Mouse (Mus musculus): Measurements from ENCODE around the gene Spef2.
"Not testable (repeated sequence)": the region's sequence is repeated elsewhere in the genome, so short reads cannot be mapped to it uniquely, and the experiment has no call there.

Spef2 gene

DNA sequence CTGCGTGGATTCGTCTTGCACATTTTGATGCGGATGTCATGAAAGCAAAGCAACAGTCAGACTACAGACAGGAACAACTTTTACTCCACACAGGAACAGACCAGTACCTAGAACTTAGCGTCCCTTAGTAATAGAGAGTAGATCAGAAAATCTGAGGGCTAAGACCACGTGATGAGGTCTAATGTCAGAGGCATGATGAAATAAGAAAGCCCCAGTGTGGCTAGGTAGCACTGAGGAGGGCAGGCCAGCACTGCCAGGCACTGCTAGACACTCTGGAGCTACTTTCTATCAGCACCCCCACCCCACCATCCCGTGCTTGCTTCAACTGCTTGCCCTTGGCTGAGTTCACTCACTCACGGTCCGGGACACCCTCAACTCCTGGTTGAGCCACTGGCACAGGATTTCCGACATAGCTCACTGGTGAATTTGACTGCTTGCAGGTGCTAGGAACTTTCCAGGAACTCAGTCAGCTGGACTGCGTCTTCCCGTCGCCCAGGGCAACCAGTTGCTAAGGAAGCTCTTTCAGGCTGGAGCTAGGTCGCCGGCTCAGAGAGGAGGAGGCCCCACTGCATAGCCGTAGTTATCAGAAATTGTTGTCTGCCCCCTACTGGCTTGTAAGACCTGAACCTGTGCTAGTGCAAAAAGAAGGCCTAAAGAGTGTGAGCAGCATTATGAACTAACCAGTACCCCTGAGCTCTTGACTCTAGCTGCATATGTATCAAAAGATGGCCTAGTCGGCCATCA, at the start of gene Spef2:
Spef2 (minus strand) TSS at position 510 of the 744 bp plus-strand sequence.
- DNase-seq (ENCODE audit: low read depth, low spot score) = peak; percentile 91

DNA sequence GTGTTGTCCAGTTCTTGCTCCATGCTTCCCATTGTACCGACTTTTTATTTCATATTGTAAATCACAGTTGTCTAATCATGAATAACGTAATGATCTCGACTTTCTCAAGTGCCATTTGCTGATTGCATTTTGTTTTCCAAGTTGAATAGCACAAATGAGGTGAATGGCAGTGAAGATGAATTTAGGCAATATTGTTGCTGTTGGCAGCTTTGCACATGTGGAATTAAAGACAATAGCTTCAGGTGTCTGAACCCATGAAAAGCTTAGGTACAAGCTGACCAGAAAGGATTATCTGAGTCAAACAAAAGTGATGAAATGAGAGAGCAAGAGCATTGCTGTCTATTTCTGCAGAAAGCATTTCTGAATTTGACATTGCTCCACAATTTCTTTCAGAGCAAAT, 45.5 kb upstream of the Spef2 start:
- DNase-seq (ENCODE audit: low read depth, low spot score) = no peak

DNA sequence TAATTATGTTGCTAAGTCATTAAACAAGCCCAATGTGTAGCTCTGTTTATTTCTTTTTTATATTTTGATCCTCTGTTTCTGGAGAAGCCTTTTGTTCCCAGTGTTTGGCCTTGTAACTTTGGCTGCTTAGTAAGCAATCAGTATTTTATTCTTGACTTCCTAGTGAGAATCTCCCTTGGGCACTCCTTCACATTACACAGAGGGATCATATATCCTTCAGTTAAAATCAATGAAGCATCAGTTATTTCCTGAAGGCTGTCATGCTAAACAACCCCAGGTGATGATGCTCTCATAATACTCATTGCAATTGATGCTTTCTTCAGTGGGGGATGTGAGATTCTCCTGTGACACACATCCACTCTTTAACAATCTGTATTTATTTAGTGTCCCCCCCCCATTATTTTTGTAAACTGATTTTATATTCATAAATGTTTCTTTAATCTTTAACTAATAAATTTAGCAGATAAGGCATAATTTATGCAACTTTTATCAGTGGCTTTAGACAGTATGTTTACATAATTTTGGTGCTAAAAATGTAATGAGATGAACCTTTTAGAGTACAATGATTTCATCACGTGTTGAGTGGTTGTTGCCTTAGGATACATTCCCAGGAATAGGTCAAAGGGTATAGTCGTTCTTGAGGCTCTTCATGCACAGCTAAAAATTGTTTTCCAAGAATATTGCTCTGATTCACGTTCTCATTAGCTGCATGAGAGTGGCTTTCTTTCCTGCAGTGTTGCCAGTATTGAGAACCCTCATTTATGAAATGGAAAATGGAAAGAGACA, 39.8 kb upstream of the Spef2 start:
- no peak for DNase-seq (ENCODE audit: low read depth, low spot score)

DNA sequence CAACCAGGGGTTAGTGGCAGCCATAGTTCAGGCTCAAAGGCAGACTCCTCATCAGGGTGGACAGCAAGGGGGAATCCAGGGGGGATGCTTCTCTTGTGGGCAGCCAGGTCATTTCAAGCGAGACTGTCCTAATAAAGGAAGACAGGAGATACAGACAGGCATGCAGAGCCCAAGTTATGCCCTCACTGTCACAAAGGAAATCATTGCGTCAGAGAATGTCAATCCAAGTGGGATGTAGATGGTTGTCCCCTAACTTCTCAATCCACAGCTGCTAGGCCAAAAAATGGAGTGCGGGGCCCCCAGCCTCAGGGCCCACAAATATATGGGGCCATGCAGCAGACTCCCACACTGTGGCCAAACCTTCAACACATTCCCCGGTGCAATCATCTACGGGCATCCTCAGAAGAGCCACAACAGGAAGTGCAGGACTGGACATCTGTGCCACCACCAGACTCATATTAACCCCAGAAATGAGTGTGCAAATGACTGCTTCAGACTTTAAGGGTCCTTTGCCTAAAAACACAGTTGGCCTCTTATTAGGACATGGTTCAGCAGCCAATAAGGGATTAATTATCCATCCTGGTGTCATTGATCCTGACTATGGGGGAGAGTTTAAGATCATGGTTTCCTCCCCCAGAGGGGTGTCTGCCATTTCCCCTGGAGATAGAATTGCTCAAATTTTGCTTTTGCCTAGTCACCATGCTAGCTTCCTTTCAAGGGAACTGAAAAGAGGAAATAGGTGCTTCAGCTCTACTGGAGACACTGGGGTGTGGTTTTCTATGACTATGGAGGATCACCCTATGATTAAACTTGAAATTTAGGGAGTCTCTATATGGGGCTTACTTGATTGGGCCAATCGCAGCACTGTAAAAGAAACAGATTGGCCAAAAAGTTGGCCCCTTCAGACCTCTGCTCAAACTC, 25.8 kb upstream of the Spef2 start:
- not testable (repeated sequence) for DNase-seq (ENCODE audit: low read depth, low spot score)

DNA sequence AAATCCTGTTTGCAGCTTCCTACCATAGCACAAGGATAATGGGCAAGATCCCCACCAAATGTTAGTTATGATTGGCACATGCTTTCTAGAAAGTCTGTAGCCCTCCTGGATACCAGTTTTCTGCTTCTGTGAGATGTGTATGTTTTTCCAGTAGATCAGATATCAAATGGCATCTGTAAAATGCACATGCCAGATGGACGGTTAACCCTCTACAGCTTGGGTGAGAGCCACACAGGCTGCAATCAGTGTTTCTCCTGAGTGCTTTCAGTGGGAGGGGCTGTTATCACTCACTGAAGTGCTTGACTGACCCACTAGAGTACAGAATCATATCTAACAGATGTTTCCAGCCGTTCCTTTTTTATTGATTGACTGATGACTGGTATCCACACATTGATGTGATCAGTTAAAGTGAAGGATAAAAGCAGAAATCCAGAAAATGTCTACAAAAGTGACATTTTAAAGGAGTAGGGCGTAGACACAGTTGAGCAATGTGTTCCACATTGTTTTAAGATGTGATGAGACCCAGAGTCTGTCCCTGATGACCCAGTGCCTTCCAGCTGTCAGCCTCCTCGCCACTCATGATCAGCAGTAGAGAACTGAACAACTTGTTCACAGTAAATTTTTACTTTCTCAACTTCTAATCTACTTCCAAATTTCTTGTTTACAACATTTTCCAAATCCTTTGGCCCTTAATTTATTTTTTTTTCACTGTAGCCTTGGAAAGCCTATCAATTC, 19.7 kb upstream of the Spef2 start:
- no peak for DNase-seq (ENCODE audit: low read depth, low spot score)

DNA sequence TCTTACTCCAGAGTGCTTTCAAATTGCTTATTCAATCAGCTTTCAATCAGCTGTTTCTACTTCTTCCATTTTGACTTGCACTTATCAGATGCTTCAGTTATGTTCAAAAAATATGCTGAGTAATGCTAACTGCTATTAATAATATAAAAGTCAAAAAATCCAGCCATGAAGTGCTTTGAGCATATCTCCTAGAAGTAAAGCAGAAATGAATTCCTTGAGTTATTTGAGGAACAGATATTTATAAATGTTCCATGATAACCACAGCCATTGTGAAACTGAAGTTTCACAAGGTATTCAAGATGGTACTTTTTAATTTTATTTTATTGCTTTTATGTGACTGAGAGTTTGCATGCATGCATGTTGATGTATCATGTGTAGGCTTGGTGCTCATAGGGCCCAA, 18.4 kb upstream of the Spef2 start:
- no peak for DNase-seq (ENCODE audit: low read depth, low spot score)

DNA sequence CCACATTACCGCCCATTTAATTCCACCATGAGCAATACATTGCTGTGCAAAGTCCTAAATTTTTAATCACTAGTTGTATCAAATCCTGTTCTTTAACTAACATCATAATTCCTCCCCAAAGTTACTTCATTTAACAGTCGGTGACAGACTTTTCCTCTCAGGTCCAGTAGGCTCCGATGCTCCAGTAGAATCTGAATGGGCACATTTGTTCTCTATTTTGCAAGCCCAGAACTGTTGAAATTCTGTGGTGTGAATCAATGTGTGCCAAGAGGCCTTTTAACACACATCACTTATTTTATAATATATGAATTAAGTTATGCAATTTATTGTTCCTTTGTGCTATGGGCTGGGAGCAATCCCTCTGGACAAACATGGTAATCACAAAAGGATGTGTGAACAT, 2.3 kb upstream of the Spef2 start:
- DNase-seq (ENCODE audit: low read depth, low spot score) = no peak

DNA sequence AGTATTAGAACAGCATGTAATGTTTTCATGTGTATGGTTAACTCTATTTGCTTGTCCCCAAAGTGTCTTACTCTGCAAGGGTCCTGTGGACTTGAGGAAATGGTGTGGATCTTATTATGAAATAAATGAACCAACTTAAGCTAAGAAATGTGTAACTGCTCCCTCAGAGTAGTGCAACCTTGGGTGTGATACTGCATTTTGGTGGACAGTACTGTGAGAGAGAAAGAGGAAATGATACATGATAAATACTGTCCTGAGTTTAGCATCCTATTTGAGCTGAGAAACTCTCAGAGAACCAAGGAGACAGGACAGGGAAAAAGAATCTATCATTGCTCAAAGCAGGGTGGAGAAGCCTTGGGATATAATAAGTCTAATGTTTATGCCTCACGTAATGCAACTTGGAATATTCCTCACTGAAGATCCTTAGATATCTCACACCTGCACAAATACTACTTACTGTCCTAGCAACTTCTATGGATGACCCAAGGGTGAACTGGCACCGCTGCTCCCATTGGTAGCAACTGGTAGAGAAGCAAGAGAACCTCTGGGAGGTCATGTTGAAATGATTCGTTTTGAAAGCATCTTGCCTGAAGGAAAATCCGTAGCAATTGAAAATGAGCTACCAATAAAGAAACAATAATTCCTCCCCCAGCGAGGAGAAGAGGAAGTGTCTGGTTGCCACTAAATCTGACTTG, 1.1 kb downstream of the Spef2 start:
- peak; percentile 14 for DNase-seq (ENCODE audit: low read depth, low spot score)

DNA sequence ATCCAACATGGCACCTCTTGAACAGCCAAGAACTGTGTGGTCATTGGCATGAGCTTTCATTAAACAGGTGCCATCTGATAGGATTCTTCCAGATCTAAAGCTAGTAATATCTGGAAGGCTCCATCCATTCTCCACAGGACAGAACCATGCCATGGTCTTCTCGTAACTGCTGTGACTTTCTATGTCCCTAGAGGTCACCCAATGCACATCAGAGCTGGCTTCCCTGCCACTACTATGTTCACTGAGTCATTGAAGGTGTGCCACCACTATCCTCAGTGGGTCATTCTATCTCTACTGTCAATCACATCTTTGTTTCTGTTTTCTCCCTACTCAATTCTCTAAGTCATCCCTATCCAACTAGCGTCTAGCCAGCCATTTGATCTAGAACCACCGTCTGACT, 6.5 kb downstream of the Spef2 start:
- no peak for DNase-seq (ENCODE audit: low read depth, low spot score)

DNA sequence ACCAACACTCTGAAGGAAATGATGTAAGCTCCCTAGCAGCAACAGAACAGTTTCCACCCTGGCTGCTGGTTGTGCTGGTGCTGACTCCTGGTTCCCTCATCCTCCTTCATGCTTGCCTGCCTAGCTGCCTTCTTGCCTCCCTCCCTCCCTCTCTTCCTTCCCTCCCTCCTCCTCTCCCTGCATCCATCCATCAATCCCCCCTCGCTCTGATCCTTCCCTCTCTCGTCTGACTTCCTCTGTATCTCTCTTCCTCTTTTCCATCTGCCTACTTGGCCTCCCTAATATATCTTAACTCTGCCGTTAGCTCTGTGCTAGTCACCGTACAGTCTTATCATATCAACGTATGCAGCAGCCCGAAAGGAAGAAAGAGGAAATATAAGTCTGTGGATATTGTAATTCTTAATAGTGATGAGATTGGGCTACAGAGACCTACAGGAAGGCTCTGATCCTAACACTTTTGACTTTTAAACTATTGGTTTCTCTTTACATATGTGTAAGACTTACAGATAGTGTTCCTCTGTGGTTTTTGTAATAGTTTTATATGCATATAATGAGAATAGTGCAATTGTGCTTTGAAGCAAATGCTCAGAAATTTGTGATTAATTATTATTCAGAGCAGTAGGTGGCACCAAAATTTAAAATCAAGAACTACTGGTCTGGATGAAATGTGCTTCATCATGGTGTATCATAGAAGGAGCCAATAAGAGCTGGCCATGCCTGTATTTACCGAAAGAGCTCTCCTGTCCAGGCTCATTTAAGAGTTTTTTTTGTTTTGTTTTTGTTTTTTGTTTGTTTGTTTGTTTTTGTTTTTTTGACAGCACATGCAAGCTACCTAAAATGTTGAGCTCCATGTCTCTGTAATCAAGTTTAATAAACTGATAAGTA, 33.9 kb downstream of the Spef2 start:
- DNase-seq (ENCODE audit: low read depth, low spot score) = peak; percentile 28

DNA sequence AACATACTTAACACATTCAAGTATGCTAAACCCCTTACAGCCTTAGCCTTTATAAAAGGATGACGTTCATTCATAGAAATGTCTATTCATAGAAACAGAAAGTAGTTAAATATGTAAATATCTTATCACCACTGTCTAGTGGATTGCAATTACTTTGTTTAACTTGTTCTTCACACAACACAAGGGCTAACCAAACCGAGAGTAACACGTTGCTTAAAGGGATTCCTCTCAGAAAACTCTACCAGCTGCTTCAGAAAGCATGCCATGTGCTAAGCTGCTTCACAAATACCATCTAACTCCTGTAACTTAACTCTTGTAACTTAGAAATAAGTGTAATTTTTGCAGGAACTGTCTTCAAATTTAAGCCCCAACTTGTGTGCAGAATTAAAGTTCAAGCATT, 35.0 kb downstream of the Spef2 start:
- no peak for DNase-seq (ENCODE audit: low read depth, low spot score)

DNA sequence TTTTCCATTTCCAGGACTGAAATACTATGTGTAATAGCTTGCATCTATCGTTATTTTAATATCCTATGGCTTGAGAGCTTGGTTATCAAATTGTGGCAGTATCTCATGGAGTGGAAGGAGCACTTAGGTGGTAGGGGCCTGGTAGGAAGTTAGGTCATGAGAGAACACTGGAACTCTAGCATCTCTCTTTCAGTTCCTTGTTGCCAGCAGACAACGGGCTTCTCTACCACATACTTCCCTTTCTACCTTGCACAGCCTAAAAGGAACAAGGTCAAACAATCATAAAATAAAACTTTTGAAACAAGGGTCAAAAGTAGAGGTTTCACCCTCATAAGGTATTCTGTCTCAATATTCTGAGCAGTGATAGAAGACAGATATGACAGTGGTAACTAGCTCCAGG, 38.3 kb downstream of the Spef2 start:
- no peak for DNase-seq (ENCODE audit: low read depth, low spot score)

DNA sequence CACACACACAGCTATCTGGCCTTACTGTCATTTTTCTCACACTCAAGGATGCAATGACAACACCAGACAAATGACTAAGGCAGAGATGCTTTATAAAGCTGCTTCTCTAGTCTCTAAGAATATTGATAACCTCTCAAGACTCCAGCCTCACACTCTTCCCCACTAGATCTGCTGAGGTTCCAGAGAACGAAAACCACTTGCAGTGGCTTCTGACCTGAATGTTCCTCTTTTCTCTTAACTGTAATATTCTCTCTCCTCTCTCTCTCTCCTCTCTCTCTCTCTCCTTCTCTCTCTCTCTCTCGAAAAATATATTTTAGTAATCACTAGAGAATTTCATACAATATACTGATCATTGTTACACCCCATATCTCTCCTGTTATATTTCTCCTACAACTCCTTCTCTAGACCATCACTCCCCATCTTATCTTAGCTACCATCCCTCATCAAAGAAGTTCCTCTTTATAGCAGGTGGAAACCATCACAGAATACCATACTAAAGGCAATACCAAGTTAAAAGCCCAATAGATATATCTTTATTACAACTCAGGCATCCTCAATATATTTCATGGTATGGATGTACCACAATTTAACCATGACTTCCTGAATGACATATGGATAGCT, 42.7 kb downstream of the Spef2 start:
- no peak for DNase-seq (ENCODE audit: low read depth, low spot score)

DNA sequence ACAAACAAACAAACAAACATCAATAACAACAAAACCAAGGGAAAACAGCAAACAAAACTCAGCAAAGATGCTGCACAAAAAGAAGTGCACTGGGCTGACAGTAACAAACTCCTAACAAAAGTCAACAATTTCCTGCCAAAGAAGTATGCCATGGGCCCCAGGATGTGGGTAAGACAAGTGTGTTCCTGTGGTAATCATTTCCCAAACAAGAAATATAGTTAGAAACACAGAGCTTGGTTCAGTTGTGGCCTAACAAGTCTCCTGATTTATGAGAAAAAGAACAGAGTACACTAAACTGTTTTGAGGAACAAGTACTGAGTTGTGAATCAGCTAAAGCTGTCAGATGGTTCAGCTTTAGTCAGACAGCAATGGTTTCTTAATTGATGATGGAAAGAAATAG, 46.8 kb downstream of the Spef2 start:
- peak; percentile 65 for DNase-seq (ENCODE audit: low read depth, low spot score)

DNA sequence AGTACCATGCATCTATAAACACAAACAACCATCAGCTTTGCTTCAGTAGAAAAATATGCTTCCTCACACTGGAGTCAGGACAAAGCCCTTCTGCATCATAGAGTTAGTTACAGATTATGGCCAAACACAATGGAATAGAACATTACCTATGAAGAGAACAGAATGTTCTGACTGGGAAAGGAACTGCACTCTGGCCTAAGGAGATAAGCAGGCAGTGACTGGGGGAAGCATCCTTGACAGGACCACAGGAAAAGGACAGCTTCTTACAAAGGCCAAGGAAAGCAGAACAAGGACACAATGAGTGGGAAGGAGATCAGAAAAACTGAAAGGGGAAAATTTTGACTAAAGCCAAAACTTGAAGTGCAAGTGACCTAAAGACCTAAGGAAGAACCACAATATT, 56.9 kb downstream of the Spef2 start:
- no peak for DNase-seq (ENCODE audit: low read depth, low spot score)

DNA sequence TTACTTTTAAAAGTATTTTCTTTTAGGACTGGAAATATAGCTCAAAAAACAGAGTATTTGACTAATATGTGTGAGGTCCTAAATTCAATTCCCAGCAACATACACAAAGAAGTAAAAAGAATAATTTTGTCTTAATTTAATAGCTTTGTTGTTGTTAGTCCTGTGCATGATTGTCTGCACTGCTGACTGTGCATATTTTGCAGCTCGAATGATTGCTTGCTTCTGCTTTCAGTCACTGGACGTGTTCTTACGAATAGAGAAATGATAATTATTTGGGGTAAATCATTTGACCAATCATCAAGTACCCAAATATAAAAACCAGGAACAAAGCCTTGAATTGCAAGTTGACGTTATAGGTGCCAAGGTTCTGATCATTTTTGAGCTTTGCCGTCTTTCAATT, 57.8 kb downstream of the Spef2 start:
- no peak for DNase-seq (ENCODE audit: low read depth, low spot score)

DNA sequence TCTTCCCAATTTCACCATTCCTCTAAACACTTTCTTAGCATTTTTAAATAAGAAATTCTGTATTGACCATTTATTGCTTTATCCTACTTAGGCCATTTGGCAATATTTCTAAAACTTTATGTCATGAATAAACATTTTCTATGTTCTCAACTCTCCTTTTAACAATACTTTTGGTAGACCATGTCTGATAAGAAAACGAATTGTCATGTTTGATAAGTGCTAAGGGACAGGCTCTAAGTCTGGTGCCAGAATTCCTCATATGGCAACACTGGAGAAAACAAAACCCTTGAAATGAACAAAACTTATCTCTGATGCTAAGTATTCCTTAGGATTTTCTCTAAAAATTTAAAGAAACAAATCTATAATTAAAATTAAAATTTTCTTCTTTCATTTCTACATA, 58.2 kb downstream of the Spef2 start:
- no peak for DNase-seq (ENCODE audit: low read depth, low spot score)

DNA sequence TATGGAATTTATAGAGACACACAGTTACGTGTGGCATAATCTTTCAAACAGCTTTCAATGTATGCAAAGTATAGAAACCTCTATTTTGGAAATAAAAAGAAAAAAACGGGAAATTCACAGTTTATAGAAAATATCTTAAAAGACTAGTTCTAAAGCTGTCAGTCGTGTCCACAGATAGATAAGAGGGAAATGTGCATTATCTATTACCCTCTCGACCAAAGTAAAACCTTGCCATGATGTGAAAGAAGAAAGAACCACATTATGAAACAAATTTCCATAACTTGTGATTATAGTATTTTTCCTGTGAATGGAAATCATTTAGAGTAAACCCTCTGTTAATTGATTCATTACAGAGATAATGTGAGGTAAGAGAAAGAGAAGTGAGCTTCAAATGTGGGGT, 65.2 kb downstream of the Spef2 start:
- no peak for DNase-seq (ENCODE audit: low read depth, low spot score)

DNA sequence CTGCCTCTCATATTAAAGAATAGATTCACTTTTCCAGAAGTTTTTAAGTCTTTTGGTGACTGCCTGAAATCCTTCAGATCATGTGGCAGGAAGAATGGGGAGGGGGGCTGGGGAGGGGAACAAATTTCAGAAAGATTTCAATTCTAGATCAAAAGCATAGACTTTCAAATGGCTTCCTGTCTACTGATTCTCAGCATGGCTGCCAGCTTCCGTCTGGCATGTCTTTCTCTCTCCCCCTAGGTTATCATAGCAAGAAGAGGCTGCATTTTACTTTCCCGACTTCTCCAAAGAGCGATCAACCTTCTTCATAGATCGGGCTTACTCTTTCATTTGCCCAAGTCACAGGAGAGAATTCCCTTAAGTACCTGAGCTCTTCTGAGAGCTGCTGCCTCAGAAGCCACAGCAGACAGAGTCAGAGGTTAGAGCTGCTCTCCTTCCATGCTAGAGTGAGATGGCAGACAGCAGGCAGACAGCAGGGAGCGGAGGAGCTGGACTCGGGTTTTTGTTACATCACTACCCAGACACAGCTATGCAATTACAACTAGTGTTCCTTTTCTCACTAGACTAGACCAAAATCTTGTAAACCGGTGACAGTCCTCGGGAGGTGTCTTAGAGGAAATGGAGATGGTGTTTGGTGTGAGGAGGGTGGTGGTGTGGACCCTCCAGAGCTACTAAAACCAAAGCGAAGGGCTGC, 71.2 kb downstream of the Spef2 start:
- peak; percentile 50 for DNase-seq (ENCODE audit: low read depth, low spot score)

Data from CD4-positive, CD25-positive, alpha-beta regulatory T cell, adult 2 months (primary cell).